Mouse (Mus musculus) limb, embryonic 11.5 days (tissue): ENCODE results near the gene Vps13a. TPM values are rescaled to one million over a fixed set of nuclear protein-coding genes. Genes with fewer than 3 reads are reported as not detected.

Experiments used
- ATAC-seq: fragments of 200-750 bp; cut with Nextera tagmentation; 2 replicates; pipeline ENCODE4 v1.8.0; 2017; ENCODE audit warnings: low read depth; ENCODE audit not compliant: insufficient number of reproducible peaks, low FRiP score, low TSS enrichment
- DNase-seq: peaks from one replicate; pipeline ENCODE4 v3.0.0-alpha.2; 2015; ENCODE audit warnings: low spot score
- H3K27ac ChIP-seq: fragments of 300-500 bp; sonication (generic); replicated peaks from 2 replicates; pipeline ENCODE4 v1.5.1; 2014; ENCODE audit warnings: low read depth, mild to moderate bottlenecking, low read length
- H3K27me3 ChIP-seq: fragments of 300-500 bp; sonication (generic); 2 replicates; pipeline ENCODE4 v1.6.1; 2014; ENCODE audit warnings: mild to moderate bottlenecking, low read length, mixed read lengths; ENCODE audit not compliant: control insufficient read depth, insufficient read depth
- H3K36me3 ChIP-seq: fragments of 300-500 bp; sonication (generic); 2 replicates; pipeline ENCODE4 v1.6.1; 2014; ENCODE audit warnings: mild to moderate bottlenecking, low read length, moderate library complexity, mixed read lengths; ENCODE audit not compliant: control insufficient read depth, insufficient read depth
- H3K4me1 ChIP-seq: fragments of 300-500 bp; sonication (generic); 2 replicates; pipeline ENCODE4 v1.6.1; 2014; ENCODE audit warnings: low read length, mixed read lengths; ENCODE audit not compliant: control insufficient read depth, insufficient read depth
- H3K4me2 ChIP-seq: fragments of 300-500 bp; sonication (generic); 2 replicates; pipeline ENCODE4 v1.6.1; 2014; ENCODE audit warnings: low read depth, mild to moderate bottlenecking, moderate library complexity; ENCODE audit not compliant: severe bottlenecking
- H3K4me3 ChIP-seq: fragments of 300-500 bp; sonication (generic); 2 replicates; pipeline ENCODE4 v1.5.1; 2014; ENCODE audit warnings: low read depth, low read length
- H3K9ac ChIP-seq: fragments of 300-500 bp; sonication (generic); 2 replicates; pipeline ENCODE4 v1.6.1; 2014; ENCODE audit warnings: mild to moderate bottlenecking, low read length
- H3K9me3 ChIP-seq: fragments of 300-500 bp; sonication (generic); 2 replicates; pipeline ENCODE4 v1.6.1; 2016; ENCODE audit warnings: low read length; ENCODE audit not compliant: control insufficient read depth
- WGBS: fragments of 180-500 bp; shearing (Covaris S2); extraction: QIAGEN DNeasy Blood & Tissue Kit; methylation state at CpG from one replicate; pipeline ENCODE4 v1.1.7; 2014; 5-methylcytosine and 5-hydroxymethylcytosine counted together
- polyA plus RNA-seq: library from polyadenylated mRNA; unstranded; fragments of >200 nt; fragmentation: Nextera tagmentation; extraction: Ambion mirVana; gene quantifications from 2 replicates; pipeline ENCODE4 v1.2.1, GENCODE M21; 2014

Gene Vps13a
- polyA plus RNA-seq, 1 experiment from 2014 or later: 8.1 TPM

DNA sequence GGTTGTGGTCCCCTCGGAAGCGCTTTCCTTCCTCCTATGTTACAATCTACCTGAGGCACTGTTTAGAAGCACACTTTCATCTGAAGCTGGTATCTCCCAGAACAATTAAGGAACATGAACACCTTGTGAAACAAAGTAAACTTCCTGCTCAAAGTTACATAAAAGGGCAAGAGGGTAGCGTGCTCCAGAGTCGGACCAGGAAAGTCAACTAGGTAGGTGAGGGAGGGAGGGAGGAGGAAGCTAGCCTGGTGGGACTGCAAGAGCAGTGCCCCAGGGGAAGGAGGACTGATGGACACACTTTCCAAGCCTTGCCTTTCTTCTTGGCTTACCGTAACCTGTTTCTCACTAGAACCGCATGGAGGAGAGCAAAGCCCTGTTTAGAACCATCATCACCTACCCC is 173.1 kb downstream of the Vps13a start:
- no peaks in the 10 kb centered on the region for H3K9me3 ChIP-seq
- ATAC-seq (no peak), DNase-seq (no peak)
- no peak overlapping the region for H3K4me2 ChIP-seq
- no peaks in the 10 kb centered on the region for H3K4me1 ChIP-seq
- H3K27ac ChIP-seq: no peak overlapping the region
- H3K4me3 ChIP-seq: no peak overlapping the region
- H3K9ac ChIP-seq: no peak overlapping the region
- no peaks in the 10 kb centered on the region for H3K27me3 ChIP-seq
- H3K36me3 ChIP-seq: no peaks in the 10 kb centered on the region
- 90% methylated on average over 6 of the region's 6 CpGs for WGBS

DNA sequence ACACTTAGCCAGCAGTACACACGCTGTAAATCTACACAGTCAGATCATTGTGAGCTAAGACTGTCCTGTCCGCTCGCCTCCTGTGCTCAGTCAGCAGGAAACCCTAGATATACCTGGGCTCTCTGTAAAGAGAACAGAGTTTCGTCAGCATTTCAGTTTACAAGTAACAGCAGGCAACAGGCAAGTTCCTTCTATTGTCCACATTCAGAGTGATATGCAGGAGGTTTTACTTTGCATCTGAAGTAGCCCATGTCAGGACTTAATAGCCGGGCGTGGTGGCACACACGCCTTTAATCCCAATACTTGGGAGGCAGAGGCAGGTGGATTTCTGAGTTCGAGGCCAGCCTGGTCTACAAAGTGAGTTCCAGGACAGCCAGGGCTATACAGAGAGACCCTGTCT is 178.7 kb downstream of the Vps13a start:
- H3K27ac ChIP-seq: no peak overlapping the region
- H3K4me2 ChIP-seq: no peak overlapping the region
- no peaks in the 10 kb centered on the region for H3K36me3 ChIP-seq
- no peaks in the 10 kb centered on the region for H3K27me3 ChIP-seq
- no peaks in the 10 kb centered on the region for H3K9me3 ChIP-seq
- 84% methylated on average over 8 of the region's 8 CpGs for WGBS
- no peak overlapping the region for H3K4me3 ChIP-seq
- 0 out of 2 replicates have a peak, but pooled peaks cover 3% of the 10 kb centered on the region for H3K4me1 ChIP-seq
- H3K9ac ChIP-seq: no peak overlapping the region
- no peak for DNase-seq
- ATAC-seq: no peak

DNA sequence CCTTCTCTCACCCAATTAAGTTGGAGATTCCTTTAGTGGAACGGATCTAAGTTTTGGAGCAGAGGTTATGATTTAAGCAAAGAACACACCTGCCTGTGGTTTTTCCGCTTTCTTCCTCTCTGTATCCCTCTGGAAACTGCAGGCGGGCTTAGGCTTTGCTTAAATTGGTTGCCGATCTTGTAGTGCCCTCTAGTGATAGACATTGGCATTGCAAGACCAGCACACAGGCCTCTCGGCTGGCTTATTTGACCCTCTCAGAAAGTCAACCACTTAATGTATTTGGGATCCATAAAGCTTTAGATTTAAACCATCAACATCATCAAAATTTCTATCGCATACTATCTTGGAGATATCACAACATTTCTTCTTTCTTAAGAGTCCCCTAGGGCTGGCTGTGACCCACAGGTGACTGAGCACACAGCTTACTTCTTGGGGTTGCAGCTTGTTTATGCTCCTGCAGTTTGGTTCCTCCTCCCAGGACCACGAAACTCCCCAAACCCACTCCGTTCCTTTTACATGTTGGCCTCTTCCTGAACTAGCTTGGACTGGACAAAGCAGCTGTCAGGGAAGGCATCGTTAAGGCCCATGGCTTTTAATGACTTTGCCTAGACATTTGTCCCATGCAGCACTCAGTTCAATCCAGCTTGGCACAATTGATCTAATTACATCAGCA is 181.3 kb downstream of the Vps13a start:
- no peak overlapping the region for H3K27ac ChIP-seq
- no peak overlapping the region for H3K4me3 ChIP-seq
- ATAC-seq: 0 out of 2 replicates have a peak, but pooled peaks have one; percentile 17
- no peak overlapping the region for H3K9ac ChIP-seq
- no peak overlapping the region; the same call in 1 of the 2 replicates for H3K4me2 ChIP-seq
- no peaks in the 10 kb centered on the region for H3K36me3 ChIP-seq
- 16% methylated on average over 9 of the region's 9 CpGs for WGBS
- DNase-seq: peak; percentile 84
- H3K4me1 ChIP-seq: 0 out of 2 replicates have a peak, but pooled peaks cover 3% of the 10 kb centered on the region
- H3K27me3 ChIP-seq: no peaks in the 10 kb centered on the region
- no peaks in the 10 kb centered on the region for H3K9me3 ChIP-seq

DNA sequence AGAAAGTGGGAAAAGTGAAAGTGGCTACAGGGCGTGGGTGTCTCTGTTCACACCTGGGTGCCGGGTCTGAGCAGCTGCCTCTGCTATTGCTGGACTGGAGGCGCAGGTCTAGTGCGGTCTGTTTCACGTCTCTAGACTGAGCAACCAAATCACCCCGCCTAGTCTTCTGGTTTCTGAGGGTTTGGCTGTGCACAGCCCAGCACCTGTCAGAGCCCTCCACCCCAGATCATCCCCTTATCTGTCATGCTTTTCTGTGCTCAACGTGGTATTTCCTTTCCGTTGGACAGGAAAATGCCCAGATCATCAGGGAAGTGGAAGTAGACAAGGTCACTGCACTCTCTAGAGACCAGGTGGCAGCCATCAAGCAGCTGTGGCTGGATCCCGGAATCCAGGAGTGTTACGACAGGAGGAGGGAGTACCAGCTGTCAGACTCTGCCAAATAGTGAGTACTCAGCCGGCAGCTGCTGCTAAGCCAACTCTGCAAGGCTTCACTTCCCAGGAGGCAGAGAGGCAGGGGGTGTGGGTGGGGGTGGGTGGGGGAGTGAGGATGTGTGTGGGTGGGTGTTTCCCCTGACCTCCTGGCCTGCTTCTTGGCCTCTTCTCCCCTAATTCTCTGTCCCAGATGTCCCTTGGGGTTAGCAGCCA is 182.0 kb downstream of the Vps13a start:
- WGBS: 38% methylated on average over 11 of the region's 11 CpGs
- Histone ChIP-seq H3K9me3 (no peaks in the 10 kb centered on the region), H3K9ac (no peak overlapping the region), H3K27ac (no peak overlapping the region), H3K36me3 (no peaks in the 10 kb centered on the region), H3K27me3 (no peaks in the 10 kb centered on the region), H3K4me2 (no peak overlapping the region; the same call in 1 of the 2 replicates), H3K4me1 (0 out of 2 replicates have a peak, but pooled peaks cover 3% of the 10 kb centered on the region), H3K4me3 (no peak overlapping the region)
- DNase-seq: peak; percentile 45
- peak; percentile 79 for ATAC-seq

DNA sequence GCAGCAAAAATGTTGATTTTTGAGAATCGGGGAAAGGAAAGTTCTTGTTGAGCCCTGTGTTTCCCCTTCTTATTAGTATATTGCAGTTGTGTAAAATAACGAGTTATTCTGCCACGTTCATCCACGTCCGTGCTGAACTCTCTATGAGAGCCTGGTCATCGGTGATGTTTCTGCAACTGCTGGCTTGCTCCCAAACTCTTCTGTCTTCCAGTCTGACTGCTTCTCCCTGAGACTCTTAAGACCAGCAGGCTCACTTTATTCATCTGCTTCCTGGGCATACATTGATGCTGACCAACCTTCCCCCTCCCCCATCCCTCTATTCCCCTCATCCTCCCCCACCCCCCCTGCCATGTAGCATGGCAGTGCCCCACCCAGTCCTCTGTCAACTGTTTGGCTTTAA is 183.5 kb downstream of the Vps13a start:
- WGBS: 86% methylated on average over 6 of the region's 6 CpGs
- DNase-seq: no peak
- no peak for ATAC-seq

DNA sequence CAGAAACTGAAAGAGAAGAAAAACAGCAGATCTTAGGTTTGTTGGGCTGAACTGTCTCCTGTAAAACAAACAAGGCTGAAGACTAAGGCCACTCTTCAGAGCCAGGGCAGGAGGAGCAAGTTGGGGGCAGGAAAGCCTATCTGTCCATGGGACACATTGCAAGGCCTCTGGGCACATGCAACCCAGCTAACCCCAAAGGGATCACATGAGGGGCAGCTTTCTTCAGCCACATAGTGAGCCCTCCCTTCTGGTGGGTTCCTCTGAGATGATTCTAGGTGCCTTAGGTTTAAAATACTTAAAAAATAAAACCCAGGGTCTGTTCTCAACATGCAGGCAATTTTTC is 186.8 kb downstream of the Vps13a start:
- H3K4me1 ChIP-seq: 0 out of 2 replicates have a peak, but pooled peaks cover 3% of the 10 kb centered on the region
- no peak overlapping the region for H3K9ac ChIP-seq
- ATAC-seq: no peak
- no peak overlapping the region for H3K4me3 ChIP-seq
- no peaks in the 10 kb centered on the region for H3K27me3 ChIP-seq
- H3K9me3 ChIP-seq: no peaks in the 10 kb centered on the region
- H3K27ac ChIP-seq: no peak overlapping the region
- H3K36me3 ChIP-seq: no peaks in the 10 kb centered on the region
- H3K4me2 ChIP-seq: no peak overlapping the region
- no peak for DNase-seq

More for the DNA sequence above, 183.5 kb downstream of the Vps13a start:
- no peaks in the 10 kb centered on the region for H3K9me3 ChIP-seq
- H3K4me3 ChIP-seq: no peak overlapping the region
- no peaks in the 10 kb centered on the region for H3K36me3 ChIP-seq
- H3K4me2 ChIP-seq: no peak overlapping the region
- H3K27me3 ChIP-seq: no peaks in the 10 kb centered on the region
- H3K9ac ChIP-seq: no peak overlapping the region
- H3K27ac ChIP-seq: no peak overlapping the region
- H3K4me1 ChIP-seq: 0 out of 2 replicates have a peak, but pooled peaks cover 3% of the 10 kb centered on the region

DNA sequence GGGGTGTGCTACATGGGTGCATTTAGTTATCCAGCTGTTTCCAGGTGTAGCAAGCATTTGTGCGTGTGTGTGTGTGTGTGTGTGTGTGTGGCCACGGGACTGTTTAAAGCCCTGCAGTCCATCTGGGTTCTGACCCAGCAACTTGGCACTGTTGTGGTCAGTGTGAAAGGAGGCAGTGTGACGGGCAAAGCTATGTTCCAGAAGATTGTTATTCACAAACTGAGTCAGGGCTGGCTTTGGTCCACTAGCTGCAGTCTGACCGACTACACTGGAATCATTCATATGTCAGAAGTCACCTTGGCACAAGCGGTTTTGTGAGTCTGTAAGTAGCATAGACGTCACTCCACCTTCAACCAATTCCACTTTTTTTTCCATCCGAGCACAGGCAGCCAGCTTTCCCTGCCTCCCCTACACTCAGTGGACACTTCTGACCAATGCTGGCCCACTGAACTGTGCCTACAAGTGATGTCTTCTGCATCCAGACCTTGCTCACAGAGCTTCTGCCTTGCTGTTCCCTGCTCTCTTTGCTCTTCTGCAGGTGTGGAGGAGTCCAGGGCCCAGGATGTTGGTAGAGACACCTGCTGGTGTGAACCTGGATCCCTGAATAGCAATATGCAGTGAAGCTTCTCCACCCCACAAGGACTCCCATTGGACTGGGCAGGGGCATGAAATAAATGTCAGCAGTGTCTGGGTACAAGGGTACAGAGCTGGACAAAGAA is 187.3 kb downstream of the Vps13a start:
- no peak for DNase-seq
- WGBS: 85% methylated on average over 7 of the region's 7 CpGs

DNA sequence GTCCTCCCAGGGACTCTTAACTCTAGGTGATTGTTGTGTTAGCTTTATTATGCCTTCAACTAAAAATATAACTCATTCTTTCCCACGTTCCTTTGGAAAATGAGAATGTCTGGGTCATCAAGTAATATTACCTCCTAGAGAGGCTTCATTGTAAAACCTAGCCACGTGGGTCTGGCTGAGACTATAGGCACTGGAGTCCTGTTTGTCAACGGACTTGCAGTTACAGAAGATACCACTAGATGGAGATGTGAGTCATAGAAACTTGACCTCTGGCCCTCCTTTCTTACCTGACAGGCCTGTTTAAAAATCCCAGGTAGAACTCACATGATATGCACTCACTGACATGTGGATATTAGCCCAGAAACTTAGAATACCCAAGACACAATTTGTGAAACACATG is 195.4 kb downstream of the Vps13a start:
- no peak for DNase-seq
- no peak for ATAC-seq
- Histone ChIP-seq H3K27me3 (no peaks in the 10 kb centered on the region), H3K36me3 (no peaks in the 10 kb centered on the region), H3K9me3 (no peaks in the 10 kb centered on the region), H3K4me3 (no peak overlapping the region), H3K4me1 (no peaks in the 10 kb centered on the region), H3K4me2 (no peak overlapping the region), H3K27ac (no peak overlapping the region), H3K9ac (no peak overlapping the region)
- WGBS: 7% methylated on average over 3 of the region's 3 CpGs

More for the DNA sequence above, 187.3 kb downstream of the Vps13a start:
- H3K27me3 ChIP-seq: no peaks in the 10 kb centered on the region
- ATAC-seq: no peak
- no peak overlapping the region for H3K9ac ChIP-seq
- H3K4me2 ChIP-seq: no peak overlapping the region
- H3K27ac ChIP-seq: no peak overlapping the region
- H3K9me3 ChIP-seq: no peaks in the 10 kb centered on the region
- no peak overlapping the region for H3K4me3 ChIP-seq
- H3K4me1 ChIP-seq: no peaks in the 10 kb centered on the region
- no peaks in the 10 kb centered on the region for H3K36me3 ChIP-seq
